Mouse (Mus musculus) bone marrow, adult 2 months (tissue): ENCODE measurements at regions not wholly inside any gene's neighbourhood (a gene's known extent, or its start where the extent isn't known, plus 50 kb on each side); places are given as distances from the start of the nearest gene placed in this dataset.

Source experiments
- H3K27ac ChIP-seq: fragments of 200-500 bp; 2 replicates; pipeline ENCODE4 v1.5.1; 2012; ENCODE audit warnings: low read depth, mild to moderate bottlenecking, control low read depth, inconsistent platforms, low read length; ENCODE audit not compliant: control insufficient read depth, poor library complexity, insufficient read depth
- H3K4me1 ChIP-seq: fragments of 200-500 bp; 2 replicates; pipeline ENCODE4 v1.6.1; 2011; ENCODE audit warnings: low read length; ENCODE audit not compliant: control insufficient read depth, insufficient read depth
- H3K4me3 ChIP-seq: fragments of 200-500 bp; replicated peaks from 2 replicates; pipeline ENCODE3; 2011; ENCODE audit warnings: mild to moderate bottlenecking, low read depth, low read length, control low read depth; ENCODE audit not compliant: control insufficient read depth
- CTCF ChIP-seq: fragments of 200-500 bp; IDR thresholded peaks from 2 replicates; pipeline ENCODE4 v1.5.1; 2011; ENCODE audit warnings: low read length, control low read depth; ENCODE audit not compliant: control insufficient read depth, insufficient read depth
- POLR2A ChIP-seq: fragments of 200-500 bp; IDR thresholded peaks from 2 replicates; pipeline ENCODE4 v1.6.1; 2011; ENCODE audit warnings: low read depth, mild to moderate bottlenecking, control low read depth, low read length, borderline replicate concordance; ENCODE audit not compliant: control insufficient read depth
- WGBS: fragments of 180-500 bp; shearing (Covaris S2); methylation state at CpG from one replicate; pipeline ENCODE4 v1.1.7; 2018; 5-methylcytosine and 5-hydroxymethylcytosine counted together

- Histone ChIP-seq H3K27ac (no peak overlapping the region), H3K4me3 (no peak overlapping the region), H3K4me1 (peaks cover 1% of the 10 kb centered on the region)
- 24% methylated on average over 5 of the region's 5 CpGs for WGBS
- no peak for TF ChIP-seq CTCF
- TF ChIP-seq POLR2A = no peak
These were observed 146.0 kb upstream of the Zfp703 start for GRCm38 (mm10) chr8:26831148-26831547.

DNA sequence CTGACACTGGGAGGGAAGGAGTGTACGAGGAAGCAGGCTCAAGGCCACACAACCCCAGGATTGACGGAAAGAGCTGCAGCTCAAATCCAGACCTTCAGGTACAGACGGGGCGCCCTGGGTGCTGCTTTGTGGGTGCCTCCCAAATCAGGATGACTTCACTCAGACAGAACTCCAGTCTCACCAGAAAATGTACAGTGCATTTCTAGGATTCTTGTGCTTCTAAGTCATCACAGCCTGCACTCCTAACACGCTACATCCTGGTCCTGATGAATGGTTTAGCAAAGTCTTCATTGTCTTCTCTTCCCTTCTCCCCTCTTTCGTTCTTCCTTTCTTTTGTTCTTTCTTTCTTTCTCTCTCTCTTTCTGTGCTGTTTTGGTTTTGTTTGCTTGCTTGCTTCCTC, 145.3 kb upstream of the Zfp703 start:
- H3K4me3 ChIP-seq = no peak overlapping the region
- peaks cover 1% of the 10 kb centered on the region for H3K4me1 ChIP-seq
- no peak overlapping the region for H3K27ac ChIP-seq
- TF ChIP-seq CTCF = no peak
- no peak for TF ChIP-seq POLR2A
- 64% methylated on average over 6 of the region's 6 CpGs for WGBS

DNA sequence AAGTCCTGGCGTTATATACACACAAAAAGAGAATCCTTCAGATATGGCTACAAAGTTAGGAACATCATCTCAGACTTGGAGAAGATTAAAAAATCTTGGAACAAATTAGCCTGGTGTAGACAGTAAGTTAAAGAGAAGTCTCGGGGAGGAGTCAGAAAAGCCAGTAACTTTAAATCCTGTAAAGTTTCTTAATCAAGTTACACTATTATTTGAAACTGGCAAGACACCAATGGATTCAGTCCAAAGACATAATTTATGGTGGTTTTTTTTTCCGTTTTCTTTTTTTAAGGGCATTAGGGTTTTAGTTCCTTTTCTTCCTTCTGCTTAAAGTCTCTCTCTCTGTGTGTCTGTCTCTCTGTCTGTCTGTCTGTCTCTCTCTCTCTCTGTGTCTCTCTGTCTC, 144.6 kb upstream of the Zfp703 start:
- Histone ChIP-seq H3K4me1 (peaks cover 1% of the 10 kb centered on the region), H3K27ac (no peak overlapping the region), H3K4me3 (no peak overlapping the region)
- 39% methylated on average over 3 of the region's 3 CpGs for WGBS
- TF ChIP-seq CTCF (no peak), POLR2A (no peak)

GRCm38 (mm10) chr8:26833297-26833696, 143.8 kb upstream of the Zfp703 start:
- WGBS = 28% methylated on average over 4 of the region's 4 CpGs
- TF ChIP-seq POLR2A = no peak
- no peak for TF ChIP-seq CTCF
- Histone ChIP-seq H3K4me3 (no peak overlapping the region), H3K4me1 (peaks cover 1% of the 10 kb centered on the region), H3K27ac (no peak overlapping the region)

DNA sequence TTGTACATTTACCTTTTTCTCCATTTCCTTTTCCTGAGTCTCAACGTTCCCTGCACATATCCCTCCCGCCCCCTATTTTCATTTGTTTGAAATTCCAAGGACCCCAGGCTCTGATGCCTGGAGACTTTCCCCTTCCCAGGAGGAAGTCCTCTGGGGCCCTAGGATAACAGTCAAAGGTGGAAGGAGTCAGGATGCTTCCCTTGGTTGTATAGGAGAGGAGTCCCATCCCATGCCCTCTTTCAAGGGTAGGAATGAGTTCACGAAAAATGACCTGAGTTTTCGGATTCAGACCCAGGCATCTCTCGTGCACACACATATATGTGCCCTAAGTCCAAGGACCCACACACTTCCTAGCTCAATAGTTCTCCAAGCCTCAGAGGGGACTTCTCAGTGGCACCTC, 143.3 kb upstream of the Zfp703 start:
- Histone ChIP-seq H3K4me3 (no peak overlapping the region), H3K27ac (no peak overlapping the region), H3K4me1 (peaks cover 1% of the 10 kb centered on the region)
- no peak for TF ChIP-seq CTCF
- 65% methylated on average over 5 of the region's 5 CpGs for WGBS

GRCm38 (mm10) chr8:26834604-26835003, 142.5 kb upstream of the Zfp703 start:
- TF ChIP-seq POLR2A (no peak), CTCF (no peak)
- 80% methylated on average over 13 of the region's 13 CpGs for WGBS
- Histone ChIP-seq H3K4me3 (no peak overlapping the region), H3K4me1 (peaks cover 1% of the 10 kb centered on the region), H3K27ac (no peak overlapping the region)

- whole genome bisulfite sequencing = 48% methylated on average over 8 of the region's 8 CpGs
- H3K4me1 ChIP-seq = peaks cover 1% of the 10 kb centered on the region
- no peak overlapping the region for H3K4me3 ChIP-seq
- H3K27ac ChIP-seq = peak overlapping the region; percentile 26
- no peak for TF ChIP-seq POLR2A
- no peak for TF ChIP-seq CTCF
These were observed 142.0 kb upstream of the Zfp703 start for GRCm38 (mm10) chr8:26835076-26835475.

GRCm38 (mm10) chr8:26835616-26836015, 141.5 kb upstream of the Zfp703 start:
- TF ChIP-seq POLR2A = no peak
- TF ChIP-seq CTCF = no peak
- peak overlapping the region; percentile 26 for H3K27ac ChIP-seq

DNA sequence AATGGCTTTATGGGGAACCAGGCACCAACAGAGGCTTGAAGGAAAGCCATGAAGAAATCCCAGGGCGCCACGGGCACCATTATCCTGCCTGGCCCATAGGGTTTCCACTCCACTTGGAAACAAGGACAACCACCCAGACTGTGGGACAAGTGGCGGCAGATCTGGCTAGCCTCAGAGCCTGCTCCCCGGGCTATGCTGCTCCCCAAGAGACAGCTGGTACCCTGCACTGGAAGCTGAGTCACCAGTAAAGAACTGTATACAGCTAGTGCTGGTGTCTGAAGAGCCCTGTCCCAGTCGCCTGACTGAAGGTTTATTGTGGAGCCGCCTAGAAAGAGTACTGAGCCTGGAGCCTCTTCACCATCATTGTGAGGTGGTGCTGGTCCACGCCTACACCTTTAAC, 140.6 kb upstream of the Zfp703 start:
- WGBS = 77% methylated on average over 7 of the region's 7 CpGs
- no peak for TF ChIP-seq POLR2A
- no peak for TF ChIP-seq CTCF
- H3K4me1 ChIP-seq = peaks cover 1% of the 10 kb centered on the region

More at GRCm38 (mm10) chr8:26835616-26836015, 141.5 kb upstream of the Zfp703 start:
- Histone ChIP-seq H3K4me1 (peaks cover 1% of the 10 kb centered on the region), H3K4me3 (no peak overlapping the region)
- 6% methylated on average over 6 of the region's 6 CpGs for WGBS

GRCm38 (mm10) chr8:26840286-26840685, 136.8 kb upstream of the Zfp703 start:
- Histone ChIP-seq H3K27ac (no peak overlapping the region), H3K4me1 (peaks cover 2% of the 10 kb centered on the region; the same call in 1 of the 2 replicates), H3K4me3 (no peak overlapping the region)
- WGBS = 77% methylated on average over 2 of the region's 2 CpGs
- TF ChIP-seq CTCF (no peak), POLR2A (no peak)

More for the DNA sequence above, 140.6 kb upstream of the Zfp703 start:
- H3K4me3 ChIP-seq = no peak overlapping the region
- no peak overlapping the region for H3K27ac ChIP-seq
